Mouse (Mus musculus) frontal cortex, adult 2 months (tissue): ENCODE data around the gene Ascc2. TPM values are rescaled to one million over a fixed set of nuclear protein-coding genes. Genes with fewer than 3 reads are reported as not detected.
"Not testable (repeated sequence)": the region's sequence is repeated elsewhere in the genome, so short reads cannot be mapped to it uniquely, and the experiment has no call there.

Experiments used
- DNase-seq, 2 experiments: peaks; one replicate each; pipeline ENCODE4 v3.0.0; 2022; ENCODE audit warnings: low spot score in 1 of 2; ENCODE audit errors: extremely low spot score in 1 of 2
- polyA plus RNA-seq: library from polyadenylated mRNA; depleted of rRNA; stranded (reverse); fragments of >200 nt; gene quantifications from 2 replicates; pipeline ENCODE4 v1.2.3, GENCODE M21; 2012

The Ascc2 gene
- polyA plus RNA-seq, 1 experiment, result 22.5 TPM

DNA sequence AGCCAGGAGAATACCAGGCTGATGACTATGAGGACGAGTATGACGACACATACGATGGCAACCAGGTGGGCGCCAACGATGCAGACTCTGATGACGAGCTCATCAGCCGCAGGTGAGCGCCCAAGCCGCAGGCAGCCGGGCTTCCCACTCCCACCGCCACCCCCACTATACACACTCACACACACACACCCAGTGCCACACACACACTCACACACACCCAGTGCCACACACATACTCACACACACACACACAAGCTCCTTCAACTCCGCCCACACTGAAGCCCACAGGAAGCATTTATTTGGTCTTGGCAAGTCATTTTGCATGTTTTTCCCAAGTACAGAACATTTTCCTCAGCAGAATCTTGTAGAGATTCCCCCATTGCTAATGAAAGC is 41.9 kb downstream of the Ascc2 start:
- peak in 1 of 2 experiments; percentile 54 for DNase-seq

GRCm38 (mm10) chr11:4680126-4680525 is 42.6 kb downstream of the Ascc2 start:
- no peak for DNase-seq

DNA sequence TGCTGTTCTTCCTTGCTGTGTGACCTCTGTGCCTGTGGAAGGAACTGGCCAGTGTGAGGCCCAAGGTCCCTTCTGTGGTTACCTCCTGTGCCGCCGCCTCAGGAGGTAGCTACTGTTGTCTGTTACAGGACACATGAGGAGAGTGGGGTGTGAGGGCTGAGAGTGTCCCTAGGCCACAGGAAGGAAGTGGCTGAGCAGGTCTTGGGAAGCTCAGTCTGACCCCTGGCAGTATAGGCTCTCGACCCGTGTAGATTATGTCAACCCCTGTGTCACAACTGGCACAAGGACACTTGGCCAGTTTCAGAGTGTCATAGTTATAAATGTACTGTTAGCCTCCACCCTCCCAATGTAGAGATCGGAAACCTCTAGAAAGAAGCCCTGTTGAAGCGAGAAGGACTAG is 46.0 kb downstream of the Ascc2 start:
- no peak for DNase-seq

DNA sequence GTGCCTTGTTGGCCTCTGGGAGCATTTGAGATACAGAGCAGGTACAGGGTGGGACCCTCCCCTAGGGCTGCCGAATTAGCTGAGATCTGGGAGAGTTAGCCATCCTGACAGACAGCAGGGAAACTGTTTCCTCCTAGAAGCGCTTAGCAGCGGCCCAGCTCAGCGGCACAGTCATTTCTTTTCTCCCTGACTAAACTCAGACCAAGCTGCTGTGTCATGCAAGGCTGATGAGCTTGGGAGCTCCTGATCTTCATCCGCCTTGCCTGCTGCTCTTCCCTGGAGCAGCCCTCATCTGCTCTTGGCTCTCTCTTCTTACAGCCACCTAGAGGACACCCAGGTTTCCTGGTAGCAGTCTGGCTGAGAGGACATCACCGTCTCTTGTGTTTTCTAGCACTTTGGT is 46.6 kb downstream of the Ascc2 start:
- no peak for DNase-seq

- DNase-seq, result no peak
Measured at GRCm38 (mm10) chr11:4685071-4685470, 47.5 kb downstream of the Ascc2 start.

DNA sequence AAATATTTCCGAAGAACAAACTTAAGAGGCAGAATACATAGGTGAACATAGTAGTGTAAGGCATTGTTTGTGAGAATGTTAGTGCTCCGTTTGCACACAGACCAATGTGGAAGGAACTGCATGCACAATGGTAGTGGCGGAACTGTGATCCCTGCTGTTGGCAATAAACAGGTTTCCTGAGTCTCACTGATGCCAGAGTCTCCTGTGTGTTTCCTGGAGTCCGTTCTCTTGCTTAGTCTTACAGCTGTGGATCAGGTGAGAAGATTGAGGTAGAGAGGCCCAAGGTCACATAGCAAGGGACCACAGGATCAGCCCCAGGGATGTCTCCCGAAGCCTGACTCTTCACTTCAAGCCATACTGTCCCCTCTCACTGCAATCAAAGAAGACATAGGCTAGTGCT is 48.0 kb downstream of the Ascc2 start:
- no peak for DNase-seq

- no peak for DNase-seq
Measured at GRCm38 (mm10) chr11:4687027-4687426, 49.5 kb downstream of the Ascc2 start.

- no peak for DNase-seq
Measured at GRCm38 (mm10) chr11:4687874-4688273, 50.3 kb downstream of the Ascc2 start.

DNA sequence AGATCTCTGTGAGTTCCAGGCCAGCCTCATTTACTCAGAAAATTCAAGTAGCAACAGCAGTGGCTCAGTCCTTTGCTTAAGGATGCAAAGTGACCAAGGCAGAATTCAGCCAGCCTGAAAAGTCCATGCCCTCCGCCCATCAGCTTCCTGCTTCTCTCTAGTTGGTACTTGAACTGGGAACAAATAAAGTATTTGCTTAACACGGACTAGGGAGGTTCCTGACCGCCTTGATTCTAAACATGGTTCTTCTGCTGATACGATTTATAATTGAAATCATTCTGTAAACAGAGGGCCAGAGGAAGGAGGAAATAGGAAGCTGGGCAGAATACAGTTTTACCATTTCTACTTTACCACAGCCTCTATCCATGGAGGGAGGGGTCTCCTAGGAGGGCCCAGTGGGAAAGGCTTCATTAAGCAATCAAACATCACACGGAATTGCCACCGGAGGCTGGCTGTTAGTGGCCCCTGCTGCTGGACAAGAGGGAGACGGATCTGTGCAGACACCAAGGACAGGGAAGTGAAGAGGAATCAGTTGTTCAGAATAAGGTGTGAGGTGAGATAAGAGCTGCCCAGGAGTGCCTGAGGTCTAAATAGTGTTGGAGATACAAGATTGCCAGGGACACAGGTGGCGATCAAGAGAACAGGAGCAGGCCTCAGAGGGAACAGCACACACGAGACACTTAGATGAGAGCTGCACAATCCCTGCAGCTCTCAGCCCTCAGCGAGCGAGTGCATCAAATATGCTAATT is 51.3 kb downstream of the Ascc2 start:
- DNase-seq, result no peak

- no peak for DNase-seq
Measured at GRCm38 (mm10) chr11:4690353-4690752, 52.8 kb downstream of the Ascc2 start.

- no peak for DNase-seq
Measured at GRCm38 (mm10) chr11:4691213-4691612, 53.7 kb downstream of the Ascc2 start.

- DNase-seq, result no peak
Measured at GRCm38 (mm10) chr11:4692162-4692561, 54.6 kb downstream of the Ascc2 start.

- peak in 1 of 2 experiments; percentile 84 for DNase-seq
Measured at GRCm38 (mm10) chr11:4697043-4697983, 59.8 kb downstream of the Ascc2 start.

DNA sequence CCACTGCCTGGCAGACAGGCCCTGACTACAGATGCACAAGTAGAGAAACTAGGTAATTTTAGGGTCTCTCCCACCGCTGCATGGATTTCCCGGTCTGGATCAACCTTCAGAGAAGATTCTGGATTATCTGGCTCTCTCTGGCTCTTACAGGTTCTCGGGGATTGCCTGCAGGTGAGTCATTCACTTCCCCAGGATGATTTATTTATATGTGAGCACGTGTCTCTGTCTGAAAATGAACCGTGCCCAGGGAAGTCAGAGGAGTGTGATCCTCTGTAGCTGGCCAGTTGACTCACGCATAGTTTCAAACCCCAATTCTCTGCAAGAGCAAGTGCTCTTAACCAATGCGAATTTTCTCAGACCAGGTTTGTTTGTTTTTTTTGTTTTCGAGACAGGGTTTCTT is 63.2 kb downstream of the Ascc2 start:
- no peak for DNase-seq

DNA sequence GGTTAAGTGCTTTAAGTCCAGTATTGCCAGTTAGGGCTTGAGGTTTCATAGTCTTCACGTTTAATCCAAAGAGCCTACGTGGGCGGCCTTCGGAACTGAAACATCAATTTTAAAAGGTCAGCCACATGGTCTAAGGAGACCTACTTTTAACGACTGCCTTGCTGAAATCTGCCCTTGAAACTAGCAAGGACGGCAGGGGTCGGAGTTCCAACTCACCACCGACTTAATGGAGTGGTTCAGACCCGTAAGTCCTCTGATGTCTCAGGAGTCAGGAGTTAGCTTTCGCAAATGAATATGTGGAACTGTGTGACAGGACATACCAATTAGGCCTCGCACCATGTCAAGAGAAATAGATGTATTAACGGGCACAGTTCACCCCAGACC is 66.1 kb downstream of the Ascc2 start:
- DNase-seq, result no peak

DNA sequence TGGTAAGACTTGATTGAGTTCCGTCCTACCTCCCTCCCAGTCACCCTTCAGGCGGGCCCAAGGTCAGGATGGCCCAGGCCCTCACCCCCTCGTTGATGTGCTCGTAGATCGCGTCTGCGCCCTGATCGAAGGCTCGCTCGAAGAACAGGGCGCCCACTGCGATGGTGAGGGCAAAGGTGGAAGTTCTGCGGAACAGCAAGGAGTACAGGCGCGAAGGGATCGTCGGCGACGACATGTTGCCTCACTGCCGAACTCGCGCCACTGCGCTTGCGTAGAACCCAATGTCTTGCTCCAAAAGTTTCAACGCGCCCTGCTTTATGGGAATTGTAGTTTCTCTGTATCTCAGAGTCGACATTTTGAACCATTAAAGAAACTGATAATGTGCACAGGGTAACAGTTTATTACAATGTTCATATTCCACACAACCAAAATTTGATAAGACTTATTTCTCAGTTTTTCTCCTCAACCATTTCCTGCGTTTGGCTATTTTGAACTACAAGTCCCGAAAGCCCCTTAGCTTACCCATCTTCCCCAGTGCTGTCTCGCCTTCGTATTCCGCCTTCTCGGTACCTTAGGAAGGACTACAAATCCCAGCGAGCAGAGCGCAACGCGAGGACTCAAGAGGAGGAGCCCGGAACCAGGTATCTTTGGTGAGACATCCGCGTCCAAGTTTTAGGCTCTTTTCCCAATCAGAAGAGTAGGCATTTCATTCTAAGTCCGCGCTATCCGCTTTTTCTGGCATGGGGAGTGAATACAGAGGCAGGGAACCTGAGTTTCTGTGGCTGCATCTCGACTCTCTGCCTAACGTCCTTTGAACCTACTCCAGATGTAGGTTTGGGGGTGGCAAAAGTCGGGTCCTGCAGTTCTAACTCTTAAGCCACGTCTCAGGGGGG is 66.8 kb downstream of the Ascc2 start, which contains the start of the genes Uqcr10 and Zmat5:
Gene Uqcr10 (minus strand): TSS at position 271 of the 893 bp plus-strand sequence.
Gene Zmat5 (plus strand): TSS at position 607 of the 893 bp plus-strand sequence.
- DNase-seq, result peak; percentile 92 to 95

- DNase-seq, result no peak
Measured at GRCm38 (mm10) chr11:4705178-4705577, 67.6 kb downstream of the Ascc2 start.

DNA sequence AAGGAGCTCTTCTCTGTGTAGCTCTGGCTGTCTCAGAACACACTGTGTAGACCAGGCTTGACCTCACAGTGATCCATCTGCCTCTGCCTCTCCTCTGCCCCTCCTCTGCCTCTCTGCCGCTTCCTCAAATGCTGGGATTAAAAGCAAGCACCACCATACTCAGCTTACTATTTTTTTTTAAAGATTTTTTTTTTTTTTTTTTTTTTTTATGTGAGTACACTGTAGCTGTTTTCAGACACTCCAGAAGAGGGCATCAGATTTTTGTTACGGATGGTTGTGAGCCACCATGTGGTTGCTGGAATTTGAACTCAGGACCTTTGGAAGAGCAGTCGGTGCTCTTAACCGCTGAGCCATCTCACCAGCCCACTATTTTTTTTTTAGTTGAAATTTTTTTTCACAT is 72.6 kb downstream of the Ascc2 start:
- DNase-seq, result not testable (repeated sequence)

DNA sequence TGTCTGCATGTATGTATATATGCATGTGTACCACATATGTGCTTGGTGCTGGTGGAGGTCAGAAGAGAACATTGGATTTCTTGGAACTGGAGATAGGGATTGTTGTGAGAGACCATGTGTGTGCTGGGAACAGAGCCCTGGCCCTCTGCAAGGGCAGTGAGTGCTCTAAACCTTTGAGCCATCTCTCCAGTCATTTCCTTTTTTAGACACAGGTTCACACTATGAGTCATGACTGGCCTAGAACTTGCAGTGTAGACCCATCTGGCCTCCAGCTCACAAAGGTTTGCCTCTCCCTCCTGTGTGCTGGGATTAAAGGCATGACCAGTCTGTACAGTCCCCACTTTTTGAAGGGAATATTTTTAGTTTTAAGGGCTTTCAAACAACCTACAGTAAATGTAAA is 75.3 kb downstream of the Ascc2 start:
- DNase-seq, result no peak

DNA sequence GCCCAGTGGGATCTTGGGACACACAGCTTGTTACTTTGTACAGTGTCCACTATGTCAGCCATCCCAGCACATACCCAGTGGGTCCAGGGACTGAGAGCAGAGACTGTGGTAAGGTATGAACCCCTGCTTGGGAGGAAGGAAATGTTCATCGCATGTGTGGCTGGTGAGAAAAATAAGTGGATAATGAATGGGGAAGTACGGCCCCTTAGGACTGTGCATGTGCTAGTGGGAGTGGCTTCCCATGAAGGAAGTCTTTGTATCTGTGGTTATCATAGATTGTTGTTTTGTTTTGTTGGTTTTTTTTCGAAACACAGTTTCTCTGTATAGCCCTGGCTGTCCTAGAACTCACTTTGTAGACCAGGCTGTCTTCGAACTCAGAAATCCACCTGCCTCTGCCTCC is 77.2 kb downstream of the Ascc2 start:
- DNase-seq, result no peak

DNA sequence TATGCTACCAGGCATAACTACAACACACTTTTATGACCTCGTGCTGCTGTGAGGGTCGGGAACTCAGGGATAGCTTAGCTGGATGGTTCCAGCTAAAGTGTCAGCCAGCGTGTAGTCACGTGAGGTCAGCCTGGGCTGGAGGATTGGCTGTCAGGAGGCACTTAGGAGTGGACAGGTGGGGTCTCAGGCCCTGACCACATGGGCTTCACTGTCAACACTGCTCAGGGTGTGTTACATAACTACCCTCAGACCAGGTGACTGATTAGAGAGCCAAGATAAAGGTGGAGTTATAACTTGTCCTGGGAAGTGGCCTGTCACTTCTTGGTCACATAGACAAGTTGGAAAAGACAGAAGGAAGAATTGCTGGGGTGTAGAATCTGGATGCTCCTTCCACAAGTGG is 78.0 kb downstream of the Ascc2 start:
- DNase-seq, result no peak
